In genomic region chrX:140341656-140342392, GRCm38 (mm10) we compare ENCODE assay signal across 8 mouse cellular contexts. TPM values are rescaled to one million over a fixed set of nuclear protein-coding genes. Genes with fewer than 3 reads are reported as not detected.
DNase-seq lines count a peak whose midpoint lies in the region; ATAC-seq and TF ChIP-seq lines count a peak whose summit lies in the region.

Frmpd3 (plus strand) TSS chrX:140342263.

- WGBS in lung, embryonic 14.5 days: 9% methylated on average over 23 of the region's 24 CpGs
- 24% methylated on average over 23 of the region's 24 CpGs for WGBS in hindbrain, embryonic 13.5 days
- WGBS in limb, embryonic 14.5 days: 25% methylated on average over 20 of the region's 24 CpGs
- 17% methylated on average over 22 of the region's 24 CpGs for WGBS in stomach, embryonic 16.5 days

- H3K27ac ChIP-seq in lung, embryonic 14.5 days (ENCODE audit: low read depth): no peak within 1 kb of the TSS
- H3K27ac ChIP-seq in hindbrain, embryonic 13.5 days: peak within 1 kb of the TSS; percentile 64
- H3K27ac ChIP-seq in limb, embryonic 14.5 days (replicated peaks; ENCODE audit: low read depth, low read length): no peak within 1 kb of the TSS
- H3K27ac ChIP-seq in stomach, embryonic 16.5 days (ENCODE audit: low read length): no peak within 1 kb of the TSS

- H3K36me3 ChIP-seq in lung, embryonic 14.5 days (ENCODE audit: insufficient read depth): no peaks in the 10 kb centered on the region
- no peaks in the 10 kb centered on the region for H3K36me3 ChIP-seq in hindbrain, embryonic 13.5 days
- no peaks in the 10 kb centered on the region for H3K36me3 ChIP-seq in limb, embryonic 14.5 days (ENCODE audit: control insufficient read depth, insufficient read depth, low read length)
- H3K36me3 ChIP-seq in stomach, embryonic 16.5 days (ENCODE audit: control insufficient read depth, insufficient read depth, low read length): no peaks in the 10 kb centered on the region

- H3K4me2 ChIP-seq in lung, embryonic 14.5 days: peak within 1 kb of the TSS; percentile 67
- H3K4me2 ChIP-seq in hindbrain, embryonic 13.5 days: peak within 1 kb of the TSS; percentile 62
- H3K4me2 ChIP-seq in limb, embryonic 14.5 days (replicated peaks; ENCODE audit: low read depth, low read length, severe bottlenecking): peak within 1 kb of the TSS; percentile 65
- peak within 1 kb of the TSS; percentile 59 for H3K4me2 ChIP-seq in stomach, embryonic 16.5 days (ENCODE audit: low read depth, low read length)

- no peaks in the 10 kb centered on the region for H3K9me3 ChIP-seq in lung, embryonic 14.5 days (ENCODE audit: low read depth, low read length)
- H3K9me3 ChIP-seq in hindbrain, embryonic 13.5 days: no peaks in the 10 kb centered on the region
- H3K9me3 ChIP-seq in limb, embryonic 14.5 days (ENCODE audit: control insufficient read depth, low read length): no peaks in the 10 kb centered on the region
- H3K9me3 ChIP-seq in stomach, embryonic 16.5 days (replicated peaks; ENCODE audit: control insufficient read depth, low read length): no peaks in the 10 kb centered on the region

- 0 out of 2 replicates have a peak within 1 kb of the TSS, but pooled peaks have one; percentile 6 for H3K9ac ChIP-seq in lung, embryonic 14.5 days
- peak within 1 kb of the TSS; percentile 68 for H3K9ac ChIP-seq in hindbrain, embryonic 13.5 days
- peak within 1 kb of the TSS; percentile 47 for H3K9ac ChIP-seq in limb, embryonic 14.5 days (ENCODE audit: low read depth, low read length, severe bottlenecking)
- no peak within 1 kb of the TSS; the same call in 1 of the 2 replicates for H3K9ac ChIP-seq in stomach, embryonic 16.5 days (ENCODE audit: low read length)

- TF ChIP-seq POLR2A in limb, embryonic 14.5 days (IDR thresholded peaks at IDR 0.05; ENCODE audit: borderline replicate concordance, extremely low read depth, insufficient read depth, insufficient read length): no peak

- no peak for TF ChIP-seq CTCF in lung, embryonic 14.5 days (IDR thresholded peaks at IDR 0.05; ENCODE audit: low read depth)

- DNase-seq in adrenal gland, postnatal 25 days: peak; percentile 1
- no peak for DNase-seq in adrenal gland, adult 8-10 months
- peak; percentile 39 for DNase-seq in lung, embryonic 14.5 days
- DNase-seq in lung, postnatal 10 days: no peak
- no peak for DNase-seq in limb, embryonic 14.5 days (ENCODE audit: low spot score)

- no peaks in the 10 kb centered on the region for H3K4me1 ChIP-seq in lung, embryonic 14.5 days (ENCODE audit: insufficient read depth)
- H3K4me1 ChIP-seq in hindbrain, embryonic 13.5 days (replicated peaks): peaks cover 7% of the 10 kb centered on the region
- H3K4me1 ChIP-seq in limb, embryonic 14.5 days (ENCODE audit: control insufficient read depth, insufficient read depth, low read length): no peaks in the 10 kb centered on the region
- H3K4me1 ChIP-seq in stomach, embryonic 16.5 days (ENCODE audit: control insufficient read depth, insufficient read depth, low read length): no peaks in the 10 kb centered on the region

- peak; percentile 52; the same call in 1 of the 2 replicates for ATAC-seq in lung, embryonic 14.5 days (ENCODE audit: insufficient read depth)
- ATAC-seq in hindbrain, embryonic 13.5 days (ENCODE audit: low FRiP score): peak; percentile 90
- ATAC-seq in limb, embryonic 14.5 days (ENCODE audit: low FRiP score, low read depth): no peak; the same call in 1 of the 2 replicates
- ATAC-seq in stomach, embryonic 16.5 days (ENCODE audit: insufficient read depth, low FRiP score): 0 out of 2 replicates have a peak, but pooled peaks have one; percentile 25
- no peak for ATAC-seq in activated CD4-positive, CD25-positive, alpha-beta regulatory T cell, adult 4 months

- H3K4me3 ChIP-seq in lung, embryonic 14.5 days (ENCODE audit: low read depth, low read length): peak within 1 kb of the TSS; percentile 29
- H3K4me3 ChIP-seq in hindbrain, embryonic 13.5 days: peak within 1 kb of the TSS; percentile 42
- H3K4me3 ChIP-seq in limb, embryonic 14.5 days (replicated peaks; ENCODE audit: low read length): peak within 1 kb of the TSS; percentile 35
- H3K4me3 ChIP-seq in stomach, embryonic 16.5 days (replicated peaks; ENCODE audit: low read length): peak within 1 kb of the TSS; percentile 32

- peaks cover 6% of the 10 kb centered on the region; the same call in 1 of the 2 replicates for H3K27me3 ChIP-seq in lung, embryonic 14.5 days (ENCODE audit: insufficient read depth, low read length)
- peaks cover 57% of the 10 kb centered on the region for H3K27me3 ChIP-seq in hindbrain, embryonic 13.5 days
- peaks cover 20% of the 10 kb centered on the region for H3K27me3 ChIP-seq in limb, embryonic 14.5 days (ENCODE audit: control insufficient read depth, insufficient read depth, low read length)
- peaks cover 39% of the 10 kb centered on the region for H3K27me3 ChIP-seq in stomach, embryonic 16.5 days (ENCODE audit: control insufficient read depth, insufficient read depth, low read length)

RNA-seq across cellular contexts. Expression of gene Frmpd3, which starts in this region (rescaled TPM):
- not detected in 2 replicates for total RNA-seq in adrenal gland, postnatal 25 days (2021)
- total RNA-seq in adrenal gland, adult 8-10 months (2022): not detected
- 0.04 and 0.24 TPM in 2 replicates for polyA plus RNA-seq in lung, embryonic 14.5 days (2014; fragmentation: Nextera tagmentation; extraction: Ambion mirVana)
- polyA plus RNA-seq in hindbrain, embryonic 13.5 days (2015; fragmentation: Nextera tagmentation; extraction: Ambion mirVana): 3.0 and 5.7 TPM in 2 replicates
- polyA plus RNA-seq in limb, embryonic 14.5 days (2012; rRNA removed): 1.1 and 1.2 TPM in 2 replicates
- 0.44 and 0.56 TPM in 2 replicates for polyA plus RNA-seq in limb, embryonic 14.5 days (2014; fragmentation: Nextera tagmentation; extraction: Ambion mirVana)
- not detected in 2 replicates for polyA plus RNA-seq in stomach, embryonic 16.5 days (2015; fragmentation: Nextera tagmentation; extraction: Ambion mirVana)
- polyA plus RNA-seq in activated CD4-positive, CD25-positive, alpha-beta regulatory T cell, adult 4 months (2017; shearing (Covaris generic)): not detected

Comparison
In these comparisons a context has a peak if more than half of its experiments do, and no peak if none do; other contexts are left out.
1. Peak in DNase-seq in adrenal gland, postnatal 25 days; RNA of the gene not detected or under 1 TPM.
2. Peak in DNase-seq, ATAC-seq, H3K4me3 ChIP-seq, H3K9ac ChIP-seq and H3K4me2 ChIP-seq in lung, embryonic 14.5 days; RNA of the gene not detected or under 1 TPM.
3. Peak in ATAC-seq, H3K4me3 ChIP-seq and H3K4me2 ChIP-seq in stomach, embryonic 16.5 days; RNA of the gene not detected or under 1 TPM.